37 mouse cellular contexts compared by ENCODE assay signal in the genomic region with DNA sequence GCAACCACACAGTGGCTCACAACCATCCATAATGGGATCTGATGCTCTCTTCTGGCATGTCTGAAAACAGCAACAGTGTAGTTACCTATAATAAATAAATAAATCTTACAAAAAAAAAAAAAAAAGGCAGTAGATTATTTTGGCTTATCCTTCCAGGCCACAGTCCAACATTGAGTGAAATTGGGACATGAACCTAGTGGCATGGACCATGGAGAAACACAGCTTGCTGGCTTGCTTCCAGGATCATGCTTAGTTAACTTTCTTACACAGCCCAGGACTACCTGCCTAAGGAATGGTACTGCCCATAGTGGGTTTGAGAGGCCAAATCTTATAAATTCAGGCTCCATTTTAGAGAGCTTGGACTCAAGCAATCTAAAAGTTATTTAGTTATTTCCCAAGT. TPM values are rescaled to one million over a fixed set of nuclear protein-coding genes. Genes with fewer than 3 reads are reported as not detected.
"Had no signal": no experiment of that assay in that cellular context is flagged by ENCODE, and none has a peak within 500 bp of the region (broad histone marks: within the 10 kb centered on the region; RNA-seq: fewer than 3 reads in every experiment).

No protein-coding gene starts in this region.

- DNase-seq: heart, postnatal 10 days; heart, postnatal 14 days; heart, postnatal 36 days; heart, postnatal 4 days; kidney, adult 11 months; kidney, adult 18-20 months; kidney, adult 2 months; kidney, adult 8-10 months; kidney, adult 9 months; kidney, postnatal 10 days; kidney, postnatal 14 days; kidney, postnatal 25 days; kidney, postnatal 36 days; kidney, postnatal 4 days; layer of hippocampus, adult 9-11 months; layer of hippocampus, postnatal 36 days had no signal

- ATAC-seq: hindbrain, postnatal 0 days; inflammation-experienced regulatory T-cells, adult 6 months; intestine, embryonic 15.5 days; intestine, embryonic 16.5 days; intestine, postnatal 0 days had no signal

- H3K9me3 ChIP-seq: heart, embryonic 10.5 days; heart, embryonic 12.5 days; heart, embryonic 13.5 days; heart, embryonic 15.5 days; hindbrain, embryonic 10.5 days; hindbrain, embryonic 12.5 days; hindbrain, embryonic 13.5 days; hindbrain, embryonic 15.5 days; intestine, embryonic 15.5 days; kidney, embryonic 15.5 days had no signal

- H3K4me1 ChIP-seq: intestine, embryonic 15.5 days; kidney, embryonic 15.5 days had no signal

- H3K9ac ChIP-seq: heart, embryonic 12.5 days; heart, embryonic 15.5 days; hindbrain, embryonic 12.5 days; hindbrain, embryonic 13.5 days; hindbrain, embryonic 14.5 days; hindbrain, embryonic 15.5 days; intestine, embryonic 15.5 days; kidney, embryonic 15.5 days had no signal

- H3K27ac ChIP-seq: heart, embryonic 10.5 days; heart, embryonic 15.5 days; hindbrain, embryonic 10.5 days; hindbrain, postnatal 0 days; intestine, embryonic 15.5 days; kidney, embryonic 15.5 days; kidney, postnatal 0 days; layer of hippocampus, adult 2 months had no signal

- H3K36me3 ChIP-seq: heart, embryonic 10.5 days; heart, embryonic 12.5 days; heart, embryonic 13.5 days; heart, embryonic 15.5 days; hindbrain, embryonic 10.5 days; hindbrain, embryonic 12.5 days; hindbrain, embryonic 13.5 days; hindbrain, embryonic 15.5 days; intestine, embryonic 15.5 days; kidney, embryonic 15.5 days had no signal

- H3K4me3 ChIP-seq: heart, embryonic 10.5 days; heart, embryonic 12.5 days; heart, embryonic 13.5 days; heart, embryonic 15.5 days; hindbrain, embryonic 10.5 days; hindbrain, embryonic 12.5 days; hindbrain, embryonic 13.5 days; hindbrain, embryonic 15.5 days; intestine, embryonic 15.5 days; kidney, embryonic 15.5 days; layer of hippocampus, adult 2 months had no signal

- H3K4me2 ChIP-seq: heart, embryonic 11.5 days; heart, embryonic 12.5 days; heart, embryonic 13.5 days; heart, embryonic 15.5 days; hindbrain, embryonic 12.5 days; hindbrain, embryonic 13.5 days; hindbrain, embryonic 14.5 days; hindbrain, embryonic 15.5 days; intestine, embryonic 15.5 days; kidney, embryonic 15.5 days had no signal

- H3K27me3 ChIP-seq: heart, embryonic 12.5 days; heart, embryonic 13.5 days; heart, embryonic 15.5 days; hindbrain, embryonic 12.5 days; hindbrain, embryonic 13.5 days; hindbrain, embryonic 15.5 days; intestine, embryonic 15.5 days; kidney, embryonic 15.5 days had no signal

RNA-seq across cellular contexts. Expression of a gene that starts 47.5 kb away (rescaled TPM):
- total RNA-seq: heart, adult 8-10 months; heart, postnatal 10 days; heart, postnatal 14 days; heart, postnatal 25 days; heart, postnatal 36 days; heart, postnatal 4 days had no signal
- polyA plus RNA-seq: heart, postnatal 0 days had no signal
